Mouse (Mus musculus): ENCODE measurements around the gene Gstp2. TPM values are rescaled to one million over a fixed set of nuclear protein-coding genes. Genes with fewer than 3 reads are reported as not detected.

Gstp2 gene
- not detected in 2 replicates for total RNA-seq (2014; fragmentation: Nextera tagmentation)
- total RNA-seq (2017) = not detected in 2 replicates

- peak; percentile 53 for ATAC-seq (replicated peaks; ENCODE audit: low FRiP score, low TSS enrichment, poor library complexity, severe bottlenecking)
Measured at GRCm38 (mm10) chr19:4045966-4046865, at the start of gene Gstp2. TSS of gene Gstp2 (minus strand) at chr19:4046023.

GRCm38 (mm10) chr19:4094774-4095303 lies 49.0 kb upstream of the Gstp2 start:
- no peak for ATAC-seq (replicated peaks; ENCODE audit: low FRiP score, low TSS enrichment, poor library complexity, severe bottlenecking)

GRCm38 (mm10) chr19:4094348-4094747 lies 48.5 kb upstream of the Gstp2 start:
- no peak for ATAC-seq (replicated peaks; ENCODE audit: low FRiP score, low TSS enrichment, poor library complexity, severe bottlenecking)

- ATAC-seq (replicated peaks; ENCODE audit: low FRiP score, low TSS enrichment, poor library complexity, severe bottlenecking) = no peak
Measured at GRCm38 (mm10) chr19:4093772-4094171, 47.9 kb upstream of the Gstp2 start.

GRCm38 (mm10) chr19:4092750-4093149 lies 46.9 kb upstream of the Gstp2 start:
- ATAC-seq (replicated peaks; ENCODE audit: low FRiP score, low TSS enrichment, poor library complexity, severe bottlenecking) = no peak

GRCm38 (mm10) chr19:4091383-4091782 lies 45.6 kb upstream of the Gstp2 start:
- ATAC-seq (replicated peaks; ENCODE audit: low FRiP score, low TSS enrichment, poor library complexity, severe bottlenecking) = no peak

- ATAC-seq (replicated peaks; ENCODE audit: low FRiP score, low TSS enrichment, poor library complexity, severe bottlenecking) = no peak
Measured at GRCm38 (mm10) chr19:4090446-4090845, 44.6 kb upstream of the Gstp2 start.

- no peak for ATAC-seq (replicated peaks; ENCODE audit: low FRiP score, low TSS enrichment, poor library complexity, severe bottlenecking)
Measured at GRCm38 (mm10) chr19:4089128-4089527, 43.3 kb upstream of the Gstp2 start.

GRCm38 (mm10) chr19:4088146-4088545 lies 42.3 kb upstream of the Gstp2 start:
- ATAC-seq (replicated peaks; ENCODE audit: low FRiP score, low TSS enrichment, poor library complexity, severe bottlenecking) = no peak

- no peak for ATAC-seq (replicated peaks; ENCODE audit: low FRiP score, low TSS enrichment, poor library complexity, severe bottlenecking)
Measured at GRCm38 (mm10) chr19:4087090-4087489, 41.3 kb upstream of the Gstp2 start.

GRCm38 (mm10) chr19:4086156-4086555 lies 40.3 kb upstream of the Gstp2 start:
- ATAC-seq (replicated peaks; ENCODE audit: low FRiP score, low TSS enrichment, poor library complexity, severe bottlenecking) = no peak

GRCm38 (mm10) chr19:4084984-4085383 lies 39.2 kb upstream of the Gstp2 start:
- ATAC-seq (replicated peaks; ENCODE audit: low FRiP score, low TSS enrichment, poor library complexity, severe bottlenecking) = no peak

GRCm38 (mm10) chr19:4083826-4084225 lies 38.0 kb upstream of the Gstp2 start:
- ATAC-seq (replicated peaks; ENCODE audit: low FRiP score, low TSS enrichment, poor library complexity, severe bottlenecking) = no peak

GRCm38 (mm10) chr19:4083316-4083715 lies 37.5 kb upstream of the Gstp2 start:
- ATAC-seq (replicated peaks; ENCODE audit: low FRiP score, low TSS enrichment, poor library complexity, severe bottlenecking) = no peak

GRCm38 (mm10) chr19:4082219-4082965 lies 36.6 kb upstream of the Gstp2 start:
- ATAC-seq (replicated peaks; ENCODE audit: low FRiP score, low TSS enrichment, poor library complexity, severe bottlenecking) = no peak

GRCm38 (mm10) chr19:4081394-4081793 lies 35.6 kb upstream of the Gstp2 start, which contains the start of gene Cabp2:
TSS of gene Cabp2 (plus strand) at chr19:4081578.
- ATAC-seq (replicated peaks; ENCODE audit: low FRiP score, low TSS enrichment, poor library complexity, severe bottlenecking) = no peak

- ATAC-seq (replicated peaks; ENCODE audit: low FRiP score, low TSS enrichment, poor library complexity, severe bottlenecking) = peak; percentile 66
Measured at GRCm38 (mm10) chr19:4080511-4081009, 34.7 kb upstream of the Gstp2 start.

GRCm38 (mm10) chr19:4079594-4079993 lies 33.8 kb upstream of the Gstp2 start:
- peak; percentile 70 for ATAC-seq (replicated peaks; ENCODE audit: low FRiP score, low TSS enrichment, poor library complexity, severe bottlenecking)

- ATAC-seq (replicated peaks; ENCODE audit: low FRiP score, low TSS enrichment, poor library complexity, severe bottlenecking) = no peak
Measured at GRCm38 (mm10) chr19:4075531-4075930, 29.7 kb upstream of the Gstp2 start.

Data from megakaryocyte-erythroid progenitor cell, adult 5-6 weeks (primary cell).